Mouse (Mus musculus) CH12.LX (cell line): ENCODE measurements around the gene Apba2.

Experiments
- CHD1 ChIP-seq: IDR thresholded peaks from 2 replicates; pipeline ENCODE4 v1.6.1; 2012; ENCODE audit warnings: low read depth, low read length, improper control_type of control experiment, inconsistent platforms
- CHD2 ChIP-seq: IDR thresholded peaks from 2 replicates; pipeline ENCODE4 v1.6.1; 2011; ENCODE audit warnings: low read length, improper control_type of control experiment
- CTCF ChIP-seq, 2 experiments: IDR thresholded peaks in 1 of 2; conservative IDR thresholded peaks in 1 of 2; 2 replicates each; pipeline ENCODE4 v1.5.1; 2011 to 2012; ENCODE audit warnings: low read depth in 2 of 2, low read length in 2 of 2, improper control_type of control experiment in 1 of 2, inconsistent platforms in 1 of 2, mild to moderate bottlenecking in 1 of 2, moderate library complexity in 1 of 2
- E2F4 ChIP-seq: IDR thresholded peaks from 2 replicates; pipeline ENCODE4 v1.6.1; 2011; ENCODE audit warnings: low read depth, low read length, improper control_type of control experiment; ENCODE audit not compliant: insufficient replicate concordance
- EP300 ChIP-seq: IDR thresholded peaks from 2 replicates; pipeline ENCODE4 v1.6.1; 2011; ENCODE audit warnings: low read length, improper control_type of control experiment
- GABPA ChIP-seq: IDR thresholded peaks from 2 replicates; pipeline ENCODE4 v1.6.1; 2012; ENCODE audit warnings: low read depth, low read length, improper control_type of control experiment, inconsistent platforms; ENCODE audit not compliant: insufficient replicate concordance
- HCFC1 ChIP-seq: IDR thresholded peaks from 2 replicates; pipeline ENCODE4 v1.6.1; 2012; ENCODE audit warnings: low read depth, mild to moderate bottlenecking, inconsistent platforms, low read length, improper control_type of control experiment
- MYC ChIP-seq: IDR thresholded peaks from 2 replicates; pipeline ENCODE4 v1.6.1; 2011; ENCODE audit warnings: low read depth, mild to moderate bottlenecking, improper control_type of control experiment, low read length
- POLR2A ChIP-seq: IDR thresholded peaks from 2 replicates; pipeline ENCODE4 v1.6.1; 2011; ENCODE audit warnings: low read depth, mild to moderate bottlenecking, improper control_type of control experiment, low read length
- POLR2AphosphoS2 ChIP-seq: IDR thresholded peaks from 2 replicates; pipeline ENCODE4 v1.6.1; 2011; ENCODE audit warnings: low read depth, low read length, improper control_type of control experiment
- ZC3H11A ChIP-seq: IDR thresholded peaks from 2 replicates; pipeline ENCODE4 v1.6.1; 2012; ENCODE audit warnings: low read depth, mild to moderate bottlenecking, inconsistent platforms, low read length, improper control_type of control experiment

GRCm38 (mm10) chr7:64651963-64652362, 150.5 kb downstream of the Apba2 start:
- TF ChIP-seq CHD1 = no peak
- no peak for TF ChIP-seq POLR2A
- TF ChIP-seq CTCF (conservative IDR thresholded peaks at IDR 0.05 in 1 of 2, IDR thresholded peaks at IDR 0.05 in 1 of 2; ENCODE audit: low read depth in 2 of 2, low read length in 2 of 2) = no peak
- TF ChIP-seq MYC = no peak
- no peak for TF ChIP-seq EP300
- no peak for TF ChIP-seq CHD2
- no peak for TF ChIP-seq POLR2AphosphoS2
- no peak for TF ChIP-seq E2F4
- no peak for TF ChIP-seq HCFC1
- no peak for TF ChIP-seq ZC3H11A
- no peak for TF ChIP-seq GABPA
